Comparison of ENCODE assay signal across 7 mouse cellular contexts in the genomic region with DNA sequence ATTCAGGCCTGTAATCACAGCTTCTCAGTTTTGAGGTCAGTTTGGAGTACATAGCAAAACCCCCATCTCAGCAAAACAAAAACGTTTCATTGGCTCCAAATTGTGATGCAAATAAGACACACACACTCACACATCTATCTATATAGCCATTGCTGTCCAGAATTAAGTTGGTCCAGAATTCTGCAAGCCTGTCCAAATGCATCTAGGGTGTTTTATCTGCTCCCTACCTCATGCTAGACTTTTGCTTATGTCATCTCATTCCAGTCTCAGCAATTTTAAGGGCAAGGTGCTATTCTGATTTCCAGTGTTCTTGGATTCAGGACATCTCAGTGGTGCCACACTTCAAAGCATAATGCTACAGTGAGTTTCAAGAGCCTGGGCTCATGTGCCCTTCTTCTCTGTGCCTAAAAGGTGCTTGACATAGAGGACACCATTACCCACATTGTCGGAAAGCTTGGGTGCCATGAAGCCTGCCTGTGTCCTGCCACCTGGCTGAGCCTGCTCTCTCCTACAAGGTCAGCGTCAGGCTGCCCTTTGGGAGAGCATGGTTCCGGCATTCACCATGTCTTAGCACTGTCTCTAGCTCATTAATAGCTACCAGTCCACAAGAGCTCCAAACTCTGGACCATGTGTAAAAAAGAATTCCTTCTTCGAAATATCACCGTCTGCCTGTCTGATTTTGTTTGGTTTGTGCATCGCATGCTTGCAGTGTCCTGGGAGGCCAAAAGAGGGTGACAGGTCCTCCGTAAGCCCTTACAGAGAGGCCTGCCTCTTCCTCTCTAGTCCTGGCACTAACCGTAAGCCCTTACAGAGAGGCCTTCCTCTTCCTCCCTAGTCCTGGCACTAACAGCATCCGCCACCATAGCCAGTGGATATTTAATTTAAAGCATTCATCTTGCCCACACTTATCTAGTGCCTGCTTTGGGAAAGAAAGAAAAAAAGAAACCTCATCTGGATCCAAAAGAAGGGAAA. TPM values are rescaled to one million over a fixed set of nuclear protein-coding genes. Genes with fewer than 3 reads are reported as not detected.
DNase-seq lines count a peak whose midpoint lies in the region; ATAC-seq and TF ChIP-seq lines count a peak whose summit lies in the region.

No protein-coding gene starts in this region.

- H3K27me3 ChIP-seq in testis, adult 2 months (ENCODE audit: control insufficient read depth, insufficient read depth, low read length) = no peaks in the 10 kb centered on the region
- H3K27me3 ChIP-seq in heart, embryonic 14.5 days (ENCODE audit: control insufficient read depth, insufficient read depth, low read length) = no peaks in the 10 kb centered on the region
- no peaks in the 10 kb centered on the region for H3K27me3 ChIP-seq in liver, embryonic 13.5 days
- no peaks in the 10 kb centered on the region for H3K27me3 ChIP-seq in stomach, embryonic 16.5 days (ENCODE audit: control insufficient read depth, insufficient read depth, low read length)

- H3K4me3 ChIP-seq in testis, adult 2 months (ENCODE audit: control insufficient read depth, low read depth, low read length) = peak overlapping the region; percentile 96
- no peak overlapping the region for H3K4me3 ChIP-seq in heart, embryonic 14.5 days (ENCODE audit: control insufficient read depth in 1 of 2, insufficient read depth in 1 of 2, low read depth in 1 of 2, low read length in 2 of 2)
- H3K4me3 ChIP-seq in liver, embryonic 13.5 days (replicated peaks) = peak overlapping the region; percentile 76; the same call in 1 of the 2 replicates
- peak overlapping the region; percentile 60; the same call in 1 of the 2 replicates for H3K4me3 ChIP-seq in stomach, embryonic 16.5 days (replicated peaks; ENCODE audit: low read length)

- H3K36me3 ChIP-seq in testis, adult 2 months (ENCODE audit: control insufficient read depth, insufficient read depth, low read length) = peaks cover 3% of the 10 kb centered on the region
- H3K36me3 ChIP-seq in heart, embryonic 14.5 days (ENCODE audit: control insufficient read depth, insufficient read depth, low read length) = peaks cover 29% of the 10 kb centered on the region
- H3K36me3 ChIP-seq in liver, embryonic 13.5 days = peaks cover 24% of the 10 kb centered on the region
- peaks cover 7% of the 10 kb centered on the region; the same call in 1 of the 2 replicates for H3K36me3 ChIP-seq in stomach, embryonic 16.5 days (ENCODE audit: control insufficient read depth, insufficient read depth, low read length)

- no peak for TF ChIP-seq POLR2A in testis, adult 2 months (IDR thresholded peaks at IDR 0.05; ENCODE audit: control insufficient read depth, low read depth, low read length)

- H3K27ac ChIP-seq in testis, adult 2 months (ENCODE audit: control insufficient read depth, insufficient read depth, low read depth, low read length) = peak overlapping the region; percentile 94
- H3K27ac ChIP-seq in heart, embryonic 14.5 days (replicated peaks in 1 of 2; ENCODE audit: control insufficient read depth in 1 of 2, insufficient read depth in 1 of 2, low read depth in 2 of 2, low read length in 2 of 2) = peak overlapping the region; percentile 98 to 100
- H3K27ac ChIP-seq in liver, embryonic 13.5 days = peak overlapping the region; percentile 93
- H3K27ac ChIP-seq in stomach, embryonic 16.5 days (ENCODE audit: low read length) = peak overlapping the region; percentile 100

- H3K4me1 ChIP-seq in testis, adult 2 months (ENCODE audit: control insufficient read depth, insufficient read depth, low read length) = peaks cover 19% of the 10 kb centered on the region
- H3K4me1 ChIP-seq in heart, embryonic 14.5 days (ENCODE audit: control insufficient read depth in 2 of 2, insufficient read depth in 2 of 2, low read length in 2 of 2) = peaks cover 22 to 47% of the 10 kb centered on the region in 2 experiments
- peaks cover 56% of the 10 kb centered on the region for H3K4me1 ChIP-seq in liver, embryonic 13.5 days (replicated peaks)
- peaks cover 45% of the 10 kb centered on the region for H3K4me1 ChIP-seq in stomach, embryonic 16.5 days (ENCODE audit: control insufficient read depth, insufficient read depth, low read length)

- 83% methylated on average over 10 of the region's 10 CpGs for WGBS in heart, embryonic 14.5 days
- WGBS in liver, embryonic 13.5 days (ENCODE audit: insufficient replicate concordance) = 71% methylated on average over 10 of the region's 10 CpGs
- WGBS in stomach, embryonic 16.5 days = 77% methylated on average over 10 of the region's 10 CpGs

- H3K4me2 ChIP-seq in heart, embryonic 14.5 days (ENCODE audit: low read length) = peak overlapping the region; percentile 84
- peak overlapping the region; percentile 89 for H3K4me2 ChIP-seq in liver, embryonic 13.5 days
- peak overlapping the region; percentile 80 for H3K4me2 ChIP-seq in stomach, embryonic 16.5 days (ENCODE audit: low read depth, low read length)

- TF ChIP-seq CTCF in testis, adult 2 months (IDR thresholded peaks at IDR 0.05; ENCODE audit: control insufficient read depth, insufficient read depth, insufficient replicate concordance, low read depth, low read length) = no peak

- peak overlapping the region; percentile 98 for H3K9ac ChIP-seq in heart, embryonic 14.5 days (ENCODE audit: low read length)
- peak overlapping the region; percentile 89 for H3K9ac ChIP-seq in liver, embryonic 13.5 days
- H3K9ac ChIP-seq in stomach, embryonic 16.5 days (ENCODE audit: low read length) = peak overlapping the region; percentile 87

- DNase-seq in testis, postnatal 14 days (ENCODE audit: low spot score) = no peak
- no peak for DNase-seq in liver, embryonic 13.5 days

- ATAC-seq in heart, embryonic 14.5 days (ENCODE audit: insufficient number of reproducible peaks, insufficient read depth, low FRiP score, low read depth) = no peak
- no peak for ATAC-seq in liver, embryonic 13.5 days (ENCODE audit: low read depth)
- no peak for ATAC-seq in stomach, embryonic 16.5 days (ENCODE audit: insufficient read depth, low FRiP score)
- no peak for ATAC-seq in granulocyte monocyte progenitor cell, adult 5-6 weeks (replicated peaks; ENCODE audit: poor library complexity, severe bottlenecking)
- no peak for ATAC-seq in frontal cortex, adult (ENCODE audit: low TSS enrichment)

- H3K9me3 ChIP-seq in heart, embryonic 14.5 days (ENCODE audit: control insufficient read depth, low read length) = no peaks in the 10 kb centered on the region
- no peaks in the 10 kb centered on the region for H3K9me3 ChIP-seq in liver, embryonic 13.5 days (replicated peaks)
- no peaks in the 10 kb centered on the region for H3K9me3 ChIP-seq in stomach, embryonic 16.5 days (replicated peaks; ENCODE audit: control insufficient read depth, low read length)

RNA-seq across cellular contexts. Expression of a gene that starts 1.2 kb away (rescaled TPM):
- polyA plus RNA-seq in testis, adult 2 months (2012; rRNA removed) = 6.4 and 7.4 TPM in 2 replicates
- polyA plus RNA-seq in heart, embryonic 14.5 days (2014; fragmentation: Nextera tagmentation; extraction: Ambion mirVana) = 133 and 137 TPM in 2 replicates
- polyA plus RNA-seq in liver, embryonic 13.5 days (2015; fragmentation: Nextera tagmentation; extraction: Ambion mirVana) = 88.0 and 109 TPM in 2 replicates
- polyA plus RNA-seq in stomach, embryonic 16.5 days (2015; fragmentation: Nextera tagmentation; extraction: Ambion mirVana) = 168 and 169 TPM in 2 replicates
- 65.4 and 67.9 TPM in 2 replicates for total RNA-seq in granulocyte monocyte progenitor cell, adult 5-6 weeks (2014; fragmentation: Nextera tagmentation)
- total RNA-seq in granulocyte monocyte progenitor cell, adult 5-6 weeks (2017) = 159 and 192 TPM in 2 replicates

RNA-seq across cellular contexts. Expression of a gene that starts 19.3 kb away (rescaled TPM):
- polyA plus RNA-seq in testis, adult 2 months (2012; rRNA removed) = 72.8 and 76.8 TPM in 2 replicates
- polyA plus RNA-seq in heart, embryonic 14.5 days (2014; fragmentation: Nextera tagmentation; extraction: Ambion mirVana) = 144 and 147 TPM in 2 replicates
- polyA plus RNA-seq in liver, embryonic 13.5 days (2015; fragmentation: Nextera tagmentation; extraction: Ambion mirVana) = 119 and 147 TPM in 2 replicates
- 192 and 199 TPM in 2 replicates for polyA plus RNA-seq in stomach, embryonic 16.5 days (2015; fragmentation: Nextera tagmentation; extraction: Ambion mirVana)
- 140 TPM in 2 replicates for total RNA-seq in granulocyte monocyte progenitor cell, adult 5-6 weeks (2014; fragmentation: Nextera tagmentation)
- total RNA-seq in granulocyte monocyte progenitor cell, adult 5-6 weeks (2017) = 191 and 201 TPM in 2 replicates

RNA-seq across cellular contexts. Expression of a gene that starts 20.3 kb away (rescaled TPM):
- 0.38 and 0.51 TPM in 2 replicates for polyA plus RNA-seq in testis, adult 2 months (2012; rRNA removed)
- 0.36 and 0.38 TPM in 2 replicates for polyA plus RNA-seq in heart, embryonic 14.5 days (2014; fragmentation: Nextera tagmentation; extraction: Ambion mirVana)
- polyA plus RNA-seq in liver, embryonic 13.5 days (2015; fragmentation: Nextera tagmentation; extraction: Ambion mirVana) = 2.5 and 3.0 TPM in 2 replicates
- polyA plus RNA-seq in stomach, embryonic 16.5 days (2015; fragmentation: Nextera tagmentation; extraction: Ambion mirVana) = 0.59 and 0.90 TPM in 2 replicates
- total RNA-seq in granulocyte monocyte progenitor cell, adult 5-6 weeks (2014; fragmentation: Nextera tagmentation) = 4.5 and 6.0 TPM in 2 replicates
- 4.0 and 5.1 TPM in 2 replicates for total RNA-seq in granulocyte monocyte progenitor cell, adult 5-6 weeks (2017)

RNA-seq across cellular contexts. Expression of a gene that starts 45.7 kb away (rescaled TPM):
- 76.9 and 84.0 TPM in 2 replicates for polyA plus RNA-seq in testis, adult 2 months (2012; rRNA removed)
- polyA plus RNA-seq in heart, embryonic 14.5 days (2014; fragmentation: Nextera tagmentation; extraction: Ambion mirVana) = 50.1 and 63.0 TPM in 2 replicates
- 18.1 and 21.4 TPM in 2 replicates for polyA plus RNA-seq in liver, embryonic 13.5 days (2015; fragmentation: Nextera tagmentation; extraction: Ambion mirVana)
- polyA plus RNA-seq in stomach, embryonic 16.5 days (2015; fragmentation: Nextera tagmentation; extraction: Ambion mirVana) = 98.9 and 132 TPM in 2 replicates
- total RNA-seq in granulocyte monocyte progenitor cell, adult 5-6 weeks (2014; fragmentation: Nextera tagmentation) = 62.1 and 116 TPM in 2 replicates
- total RNA-seq in granulocyte monocyte progenitor cell, adult 5-6 weeks (2017) = 68.2 and 68.6 TPM in 2 replicates

Comparison
In these comparisons a context has a peak if more than half of its experiments do, and no peak if none do; other contexts are left out.
1. H3K4me3 ChIP-seq: peak in testis, adult 2 months (single experiment), liver, embryonic 13.5 days (single experiment) and stomach, embryonic 16.5 days (single experiment); none in heart, embryonic 14.5 days (0 of 2).
2. RNA of a gene that starts 1.2 kb away (polyA plus RNA-seq): 168 to 169 TPM in stomach, embryonic 16.5 days, 133 to 137 TPM in heart, embryonic 14.5 days and 88.0 to 109 TPM in liver, embryonic 13.5 days; 6.4 to 7.4 TPM in testis, adult 2 months; every median in the first group is over 10 times any median in the second.
3. Peak in every context shown above with its lines, with median percentiles within 50 percentile points of each other: H3K27ac ChIP-seq, H3K4me2 ChIP-seq and H3K9ac ChIP-seq.